Comparison of ENCODE assay signal across 23 mouse cellular contexts in the genomic region with DNA sequence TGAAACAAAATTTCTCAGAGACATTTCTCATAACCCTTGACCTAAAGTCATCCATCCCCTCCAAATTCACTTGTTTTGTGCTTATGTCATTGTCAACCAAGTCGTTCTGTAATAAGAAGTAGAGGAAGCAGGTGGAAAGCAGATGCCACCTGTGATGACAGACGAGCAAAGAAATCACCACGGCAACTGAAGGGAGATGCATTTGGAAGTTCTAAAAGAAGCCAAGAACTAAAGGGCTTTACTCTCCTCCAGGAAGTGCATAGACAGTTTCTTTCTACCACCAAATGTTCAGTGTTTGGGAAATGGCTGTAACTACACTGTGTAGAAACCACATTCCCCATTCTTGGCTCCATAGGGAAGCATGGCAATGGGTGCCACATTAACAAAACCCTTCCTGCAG.
A peak's percentile ranks its signal among the peaks of the same experiment; 100 is the strongest.
DNase-seq lines count a peak whose midpoint lies in the region; ATAC-seq and TF ChIP-seq lines count a peak whose summit lies in the region.
"Had no signal": no experiment of that assay in that cellular context is flagged by ENCODE, and none has a peak within 500 bp of the region (broad histone marks: within the 10 kb centered on the region; RNA-seq: fewer than 3 reads in every experiment).

No protein-coding gene starts in this region.

- no peak overlapping the region for H3K9ac ChIP-seq in hindbrain, embryonic 11.5 days (ENCODE audit: low read depth, low read length)
- H3K9ac ChIP-seq: embryonic facial prominence, embryonic 13.5 days; hindbrain, embryonic 13.5 days had no signal

- H3K36me3 ChIP-seq in hindbrain, embryonic 11.5 days (ENCODE audit: control insufficient read depth, insufficient read depth, low read length): no peaks in the 10 kb centered on the region
- H3K36me3 ChIP-seq: embryonic facial prominence, embryonic 13.5 days; heart, embryonic 10.5 days; hindbrain, embryonic 13.5 days had no signal

- H3K27me3 ChIP-seq in hindbrain, embryonic 11.5 days (ENCODE audit: control insufficient read depth, insufficient read depth, low read length): no peaks in the 10 kb centered on the region
- H3K27me3 ChIP-seq: CH12.LX; embryonic facial prominence, embryonic 13.5 days; hindbrain, embryonic 13.5 days; Patski had no signal

- H3K9me3 ChIP-seq in hindbrain, embryonic 11.5 days (ENCODE audit: control insufficient read depth, low read length): no peaks in the 10 kb centered on the region
- H3K9me3 ChIP-seq: embryonic facial prominence, embryonic 13.5 days; heart, embryonic 10.5 days; hindbrain, embryonic 13.5 days had no signal

- no peak for TF ChIP-seq CTCF in left cerebral cortex, adult 2 months (IDR thresholded peaks at IDR 0.05)

- no peak overlapping the region for H3K4me3 ChIP-seq in left cerebral cortex, adult 2 months
- H3K4me3 ChIP-seq in hindbrain, embryonic 11.5 days (ENCODE audit: low read depth, low read length): no peak overlapping the region
- H3K4me3 ChIP-seq: embryonic facial prominence, embryonic 13.5 days; heart, embryonic 10.5 days; hindbrain, embryonic 13.5 days had no signal

- no peak overlapping the region for H3K4me2 ChIP-seq in hindbrain, embryonic 11.5 days (replicated peaks; ENCODE audit: low read depth, low read length)
- H3K4me2 ChIP-seq: embryonic facial prominence, embryonic 13.5 days; hindbrain, embryonic 13.5 days had no signal

- peak overlapping the region; percentile 51 for H3K27ac ChIP-seq in left cerebral cortex, adult 2 months
- no peak overlapping the region for H3K27ac ChIP-seq in hindbrain, embryonic 11.5 days (ENCODE audit: low read depth, low read length)
- H3K27ac ChIP-seq: embryonic facial prominence, embryonic 13.5 days; heart, embryonic 10.5 days; hindbrain, embryonic 13.5 days; hindbrain, postnatal 0 days had no signal

- 72% methylated on average over 3 of the region's 3 CpGs for WGBS in hindbrain, embryonic 11.5 days

- H3K4me1 ChIP-seq in hindbrain, embryonic 11.5 days (replicated peaks; ENCODE audit: control insufficient read depth, insufficient read depth, low read length): no peaks in the 10 kb centered on the region
- H3K4me1 ChIP-seq: embryonic facial prominence, embryonic 13.5 days; heart, embryonic 10.5 days; hindbrain, embryonic 13.5 days had no signal

- intact Hi-C loops in left cerebral cortex, adult 2 months (cut with DNase I): no loop called here

- peak; percentile 2 to 37 for DNase-seq in frontal cortex, postnatal 36 days (ENCODE audit: low spot score in 2 of 2)
- DNase-seq in frontal cortex, postnatal 10 days (ENCODE audit: low spot score in 2 of 2): no peak
- no peak for DNase-seq in left cerebral cortex, adult 2 months (ENCODE audit: extremely low spot score in 1 of 2, low spot score in 2 of 2)
- DNase-seq in left cerebral cortex, adult 18-20 months (ENCODE audit: low spot score in 2 of 2): no peak
- peak; percentile 12 for DNase-seq in right cerebral cortex, postnatal 25 days
- DNase-seq in right cerebral cortex, postnatal 4 days: no peak
- DNase-seq in hindbrain, embryonic 11.5 days (ENCODE audit: low spot score): no peak
- DNase-seq: adrenal gland, postnatal 14 days; cerebellum, adult 18-20 months; cerebellum, adult 9-11 months; cerebellum, postnatal 36 days; gastrocnemius, postnatal 10 days; heart, adult 18-20 months; heart, postnatal 10 days; heart, postnatal 4 days had no signal

- ATAC-seq in hindbrain, embryonic 11.5 days (ENCODE audit: low FRiP score): no peak
- ATAC-seq: activated CD4-positive, CD25-positive, alpha-beta regulatory T cell, adult 4 months; forebrain, embryonic 14.5 days; hindbrain, postnatal 0 days; Patski had no signal

Comparison
In these comparisons a context has a peak if more than half of its experiments do, and no peak if none do; other contexts are left out.
1. DNase-seq: peak in frontal cortex, postnatal 36 days (2 of 2) and right cerebral cortex, postnatal 25 days (single experiment); none in frontal cortex, postnatal 10 days (0 of 2), left cerebral cortex, adult 2 months (0 of 2), left cerebral cortex, adult 18-20 months (0 of 2), right cerebral cortex, postnatal 4 days (single experiment) and hindbrain, embryonic 11.5 days (single experiment).